Mouse (Mus musculus) kidney, adult 11 months (tissue): ENCODE measurements at regions not wholly inside any gene's neighbourhood (a gene's known extent, or its start where the extent isn't known, plus 50 kb on each side); places are given as distances from the start of the nearest gene placed in this dataset.

Source experiments
- DNase-seq: peaks from one replicate; pipeline ENCODE4 v3.0.0; 2022

GRCm38 (mm10) chr3:41412698-41413097 is 142.8 kb upstream of the Jade1 start:
- DNase-seq: no peak

GRCm38 (mm10) chr3:41408821-41409737 is 146.5 kb upstream of the Jade1 start:
- peak; percentile 20 for DNase-seq

- DNase-seq: peak; percentile 81
These were observed 147.1 kb upstream of the Jade1 start for GRCm38 (mm10) chr3:41408423-41408820.

- no peak for DNase-seq
These were observed 147.5 kb upstream of the Jade1 start for GRCm38 (mm10) chr3:41407988-41408387.

GRCm38 (mm10) chr3:41407520-41407919 is 148.0 kb upstream of the Jade1 start:
- no peak for DNase-seq

- DNase-seq: no peak
These were observed 153.7 kb upstream of the Jade1 start for GRCm38 (mm10) chr3:41401881-41402280.

- no peak for DNase-seq
These were observed 165.7 kb upstream of the Jade1 start for GRCm38 (mm10) chr3:41389868-41390267.

- DNase-seq: no peak
These were observed 167.9 kb upstream of the Jade1 start for GRCm38 (mm10) chr3:41387469-41388212.

- no peak for DNase-seq
These were observed 169.2 kb upstream of the Jade1 start for GRCm38 (mm10) chr3:41386299-41386698.

- no peak for DNase-seq
These were observed 171.1 kb upstream of the Jade1 start for GRCm38 (mm10) chr3:41384410-41384809.

GRCm38 (mm10) chr3:41378576-41378975 is 177.0 kb upstream of the Jade1 start:
- DNase-seq: no peak

GRCm38 (mm10) chr3:41377826-41378406 is 177.6 kb upstream of the Jade1 start:
- no peak for DNase-seq

- no peak for DNase-seq
These were observed 178.5 kb upstream of the Jade1 start for GRCm38 (mm10) chr3:41376848-41377582.

- no peak for DNase-seq
These were observed 180.2 kb upstream of the Jade1 start for GRCm38 (mm10) chr3:41375230-41375930.

- no peak for DNase-seq
These were observed 182.3 kb upstream of the Jade1 start for GRCm38 (mm10) chr3:41373198-41373597.

- DNase-seq: no peak
These were observed 187.0 kb upstream of the Jade1 start for GRCm38 (mm10) chr3:41368351-41369101.

GRCm38 (mm10) chr3:41366764-41367163 is 188.8 kb upstream of the Jade1 start:
- DNase-seq: no peak

- peak; percentile 30 for DNase-seq
These were observed 189.3 kb upstream of the Jade1 start for GRCm38 (mm10) chr3:41366264-41366663.

- no peak for DNase-seq
These were observed 190.2 kb upstream of the Jade1 start for GRCm38 (mm10) chr3:41365145-41365830.

GRCm38 (mm10) chr3:41363947-41364346 is 191.6 kb upstream of the Jade1 start:
- no peak for DNase-seq

GRCm38 (mm10) chr3:41360231-41360630 is 195.3 kb upstream of the Jade1 start:
- DNase-seq: peak; percentile 61
